Mouse (Mus musculus) CH12.LX (cell line): ENCODE results near the gene Itgam. TPM values are rescaled to one million over a fixed set of nuclear protein-coding genes. Genes with fewer than 3 reads are reported as not detected.
A peak's percentile ranks its signal among the peaks of the same experiment; 100 is the strongest.

ENCODE experiments used
- DNase-seq: peaks from one replicate; pipeline ENCODE4 v3.0.0-alpha.2; 2013; ENCODE audit errors: extremely low read depth
- H3K27ac ChIP-seq: 2 replicates; pipeline ENCODE4 v1.5.1; 2012; ENCODE audit warnings: low read depth, mild to moderate bottlenecking, control low read depth, moderate library complexity; ENCODE audit not compliant: insufficient read depth
- H3K27me3 ChIP-seq: replicated peaks from 2 replicates; pipeline ENCODE3; 2012; ENCODE audit warnings: inconsistent platforms
- H3K36me3 ChIP-seq, 2 experiments: replicated peaks in 1 of 2; 2 replicates each; pipeline versions ENCODE3 to v1.6.1; 2012; ENCODE audit warnings: inconsistent platforms in 1 of 2, low read length in 1 of 2, mild to moderate bottlenecking in 1 of 2, mixed read lengths in 1 of 2, moderate library complexity in 1 of 2; ENCODE audit not compliant: control insufficient read depth in 1 of 2, insufficient read depth in 1 of 2
- H3K4me1 ChIP-seq, 2 experiments: 2 replicates each; pipeline ENCODE4 v1.6.1; 2012; ENCODE audit warnings: inconsistent platforms in 1 of 2, moderate library complexity in 1 of 2; ENCODE audit not compliant: insufficient read depth in 2 of 2, control insufficient read depth in 1 of 2
- H3K4me2 ChIP-seq: 2 replicates; pipeline ENCODE4 v1.6.1; 2012; ENCODE audit warnings: low read depth, mild to moderate bottlenecking, control low read depth; ENCODE audit not compliant: poor library complexity, insufficient read depth, severe bottlenecking
- H3K4me3 ChIP-seq, 3 experiments: fragments of 150-350 bp in 1 of 3; sonication (generic) in 1 of 3; replicated peaks in 1 of 3; 2 replicates each; pipeline versions ENCODE3 to v1.5.1; 2011 to 2012; ENCODE audit warnings: low read depth in 2 of 3, low read length in 2 of 3, mild to moderate bottlenecking in 2 of 3, moderate library complexity in 2 of 3, control low read depth in 1 of 3, improper control_type of control experiment in 1 of 3, inconsistent platforms in 1 of 3, mixed read lengths in 1 of 3; ENCODE audit not compliant: poor library complexity in 1 of 3
- H3K79me2 ChIP-seq: replicated peaks from 2 replicates; pipeline ENCODE4 v1.6.1; 2012; ENCODE audit warnings: mild to moderate bottlenecking, moderate library complexity; ENCODE audit not compliant: control insufficient read depth, poor library complexity, insufficient read depth, severe bottlenecking; ENCODE audit errors: extremely low read depth
- H3K9ac ChIP-seq: 2 replicates; pipeline ENCODE4 v1.6.1; 2012; ENCODE audit warnings: low read depth, mild to moderate bottlenecking, control low read depth, moderate library complexity; ENCODE audit not compliant: insufficient read depth
- H3K9me3 ChIP-seq: replicated peaks from 2 replicates; pipeline ENCODE3; 2012; ENCODE audit warnings: low read length, inconsistent platforms, mixed read lengths
- BHLHE40 ChIP-seq: IDR thresholded peaks from 2 replicates; pipeline ENCODE4 v1.6.1; 2011; ENCODE audit warnings: mild to moderate bottlenecking, low read depth, low read length, improper control_type of control experiment
- CHD1 ChIP-seq: IDR thresholded peaks from 2 replicates; pipeline ENCODE4 v1.6.1; 2012; ENCODE audit warnings: low read depth, low read length, improper control_type of control experiment, inconsistent platforms
- CHD2 ChIP-seq: IDR thresholded peaks from 2 replicates; pipeline ENCODE4 v1.6.1; 2011; ENCODE audit warnings: low read length, improper control_type of control experiment
- EP300 ChIP-seq: IDR thresholded peaks from 2 replicates; pipeline ENCODE4 v1.6.1; 2011; ENCODE audit warnings: low read length, improper control_type of control experiment
- ETS1 ChIP-seq: conservative IDR thresholded peaks from 2 replicates; pipeline ENCODE4 v1.6.1; 2012; ENCODE audit warnings: low read depth, mild to moderate bottlenecking, inconsistent platforms, low read length, improper control_type of control experiment, moderate library complexity
- HCFC1 ChIP-seq: IDR thresholded peaks from 2 replicates; pipeline ENCODE4 v1.6.1; 2012; ENCODE audit warnings: low read depth, mild to moderate bottlenecking, inconsistent platforms, low read length, improper control_type of control experiment
- IRF4 ChIP-seq: IDR thresholded peaks from 2 replicates; pipeline ENCODE4 v1.6.1; 2014; ENCODE audit warnings: low read depth, mild to moderate bottlenecking, inconsistent platforms, low read length, improper control_type of control experiment
- JUN ChIP-seq: IDR thresholded peaks from 2 replicates; pipeline ENCODE4 v1.6.1; 2011; ENCODE audit warnings: low read depth, mild to moderate bottlenecking, low read length, improper control_type of control experiment, moderate library complexity; ENCODE audit not compliant: insufficient read depth
- JUND ChIP-seq: conservative IDR thresholded peaks from 2 replicates; pipeline ENCODE4 v1.6.1; 2011; ENCODE audit warnings: low read depth, low read length, improper control_type of control experiment
- KAT2A ChIP-seq: IDR thresholded peaks from 2 replicates; pipeline ENCODE4 v1.6.1; 2012; ENCODE audit warnings: low read length, improper control_type of control experiment, inconsistent platforms; ENCODE audit not compliant: insufficient replicate concordance
- MAFK ChIP-seq: IDR thresholded peaks from 2 replicates; pipeline ENCODE4 v1.6.1; 2011; ENCODE audit warnings: low read length, improper control_type of control experiment; ENCODE audit not compliant: insufficient replicate concordance
- MXI1 ChIP-seq: IDR thresholded peaks from 2 replicates; pipeline ENCODE4 v1.6.1; 2011; ENCODE audit warnings: mild to moderate bottlenecking, low read depth, low read length, improper control_type of control experiment
- MYC ChIP-seq: IDR thresholded peaks from 2 replicates; pipeline ENCODE4 v1.6.1; 2011; ENCODE audit warnings: low read depth, mild to moderate bottlenecking, improper control_type of control experiment, low read length
- NRF1 ChIP-seq: IDR thresholded peaks from 2 replicates; pipeline ENCODE4 v1.6.1; 2014; ENCODE audit warnings: low read depth, mild to moderate bottlenecking, inconsistent platforms, low read length, improper control_type of control experiment, moderate library complexity
- POLR2A ChIP-seq: IDR thresholded peaks from 2 replicates; pipeline ENCODE4 v1.6.1; 2011; ENCODE audit warnings: low read depth, mild to moderate bottlenecking, improper control_type of control experiment, low read length
- RAD21 ChIP-seq: IDR thresholded peaks from 2 replicates; pipeline ENCODE4 v1.6.1; 2011; ENCODE audit warnings: low read depth, mild to moderate bottlenecking, low read length, improper control_type of control experiment, moderate library complexity
- USF1 ChIP-seq: IDR thresholded peaks from 2 replicates; pipeline ENCODE4 v1.6.1; 2014; ENCODE audit warnings: low read depth, mild to moderate bottlenecking, inconsistent platforms, low read length, improper control_type of control experiment
- USF2 ChIP-seq: conservative IDR thresholded peaks from 2 replicates; pipeline ENCODE4 v1.6.1; 2011; ENCODE audit warnings: low read depth, low read length, improper control_type of control experiment
- ZNF384 ChIP-seq: IDR thresholded peaks from 2 replicates; pipeline ENCODE4 v1.6.1; 2012; ENCODE audit warnings: low read depth, low read length, improper control_type of control experiment, inconsistent platforms
- dilution Hi-C: fragments of 300-500 bp; cut with MboI; formaldehyde crosslinking; loops from 2 replicates; pipeline ENCODE4 v1.14.3; 2020; ENCODE audit warnings: low sequenced_read_pairs; ENCODE audit not compliant: extremely low pct_unique_long_range_greater_than_20kb, extremely low pct_ligation_motif_present
- in situ Hi-C: fragments of 300-500 bp; cut with MboI; formaldehyde crosslinking; loops from 3 replicates; pipeline ENCODE4 v1.14.3; 2019; ENCODE audit warnings: low sequenced_read_pairs, low pct_ligation_motif_present, low pct_unique_long_range_greater_than_20kb, mixed read lengths
- polyA plus RNA-seq: library from polyadenylated mRNA; unstranded; fragments of >175 nt; gene quantifications from 2 replicates; pipeline ENCODE4 v1.2.1, GENCODE M21; 2012; ENCODE audit warnings: low read depth; ENCODE audit not compliant: insufficient read length
- total RNA-seq, 2 experiments: library from RNA; depleted of rRNA; stranded (reverse); fragments of 300-350 nt in 1 of 2; fragments of >200 nt in 1 of 2; gene quantifications; 2 replicates each; pipeline ENCODE4 v1.2.3; 2012 to 2014

The Itgam gene
- total and polyA plus RNA-seq, 3 experiments, result 0.13 to 1.1 (median 0.48) TPM

DNA sequence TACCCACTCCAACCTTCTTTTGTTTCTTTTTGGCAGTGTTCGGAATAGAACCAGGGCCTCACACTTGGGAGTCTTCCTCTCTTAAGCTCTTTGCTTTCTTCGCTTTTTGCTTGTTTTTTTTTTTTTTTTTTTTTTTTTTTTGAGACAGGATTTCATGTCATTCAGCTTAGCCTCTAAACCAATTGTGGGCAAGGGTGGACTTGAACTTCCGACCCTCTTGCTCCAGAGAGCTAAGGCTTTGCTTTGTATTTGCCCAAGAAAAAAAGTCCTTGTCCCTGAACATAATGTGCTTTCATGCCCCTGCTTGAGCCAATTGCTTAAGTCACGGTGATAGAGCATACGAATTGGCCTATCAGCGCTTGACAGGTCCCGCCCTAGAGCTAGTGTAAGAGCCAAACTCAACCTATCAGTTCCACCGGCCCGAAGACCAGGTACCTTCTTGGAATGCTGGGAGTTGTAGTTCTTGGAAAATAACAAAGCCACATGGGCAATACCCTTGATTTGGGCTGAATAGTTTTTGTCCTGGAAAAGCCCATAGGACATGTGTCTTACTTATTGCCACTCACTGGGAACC lies 30.9 kb upstream of the Itgam start:
- no peak overlapping the region for H3K4me3 ChIP-seq
- no peaks in the 10 kb centered on the region for H3K4me1 ChIP-seq
- H3K9me3 ChIP-seq, result no peaks in the 10 kb centered on the region
- dilution Hi-C loops (no loop called here), in situ Hi-C loops (no loop called here)
- H3K79me2 ChIP-seq, result no peaks in the 10 kb centered on the region
- H3K4me2 ChIP-seq, result peak overlapping the region; percentile 56; the same call in 1 of the 2 replicates
- DNase-seq, result peak; percentile 38
- H3K36me3 ChIP-seq, result no peaks in the 10 kb centered on the region
- TF ChIP-seq HCFC1 (peak; percentile 90), POLR2A (no peak), JUND (no peak), BHLHE40 (no peak), CHD2 (peak; percentile 59), MYC (0 out of 2 replicates have a peak, but pooled peaks have one; percentile 28), MAFK (no peak), ZNF384 (peak; percentile 68), KAT2A (peak; percentile 67; the same call in 1 of the 2 replicates)
- H3K27ac ChIP-seq, result no peak overlapping the region
- H3K9ac ChIP-seq, result no peak overlapping the region
- H3K27me3 ChIP-seq, result peaks cover 2% of the 10 kb centered on the region

DNA sequence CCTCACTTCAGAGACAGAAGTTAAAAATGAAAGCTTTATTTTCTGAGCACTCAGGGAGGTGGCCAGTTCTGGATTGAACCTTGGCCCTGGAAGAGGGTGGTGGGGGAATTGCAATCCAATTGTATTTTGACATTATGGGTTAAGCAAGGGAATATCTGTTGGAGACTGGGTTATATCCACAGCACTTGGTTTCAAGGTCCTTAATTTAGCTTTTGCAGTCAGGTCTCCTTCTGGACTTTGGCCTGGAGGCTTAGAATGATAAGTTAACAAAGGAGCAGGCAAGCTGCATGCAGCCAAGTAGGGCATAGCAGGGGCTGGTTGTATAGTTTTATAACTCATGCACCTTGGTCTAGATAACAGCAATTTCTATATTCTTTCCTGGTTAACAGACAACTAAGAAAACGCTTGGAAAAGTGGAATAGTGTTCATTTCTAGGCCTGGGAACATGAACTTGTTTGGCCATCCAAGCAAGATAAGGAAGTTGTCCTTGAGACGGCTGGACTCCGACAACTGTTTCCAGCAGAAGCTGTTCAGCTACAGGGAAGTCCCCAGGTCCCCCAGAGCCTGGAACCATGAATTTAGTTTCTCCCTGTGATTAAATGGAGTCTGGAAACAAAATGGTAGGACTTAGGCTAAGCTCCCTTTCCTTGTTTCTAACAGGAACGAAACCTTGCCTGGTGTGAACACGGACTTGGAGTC lies 30.0 kb upstream of the Itgam start:
- Histone ChIP-seq H3K9ac (no peak overlapping the region), H3K4me2 (peak overlapping the region; percentile 56), H3K9me3 (no peaks in the 10 kb centered on the region), H3K27me3 (peaks cover 2% of the 10 kb centered on the region), H3K27ac (no peak overlapping the region), H3K4me3 (no peak overlapping the region), H3K4me1 (no peaks in the 10 kb centered on the region), H3K79me2 (no peaks in the 10 kb centered on the region), H3K36me3 (no peaks in the 10 kb centered on the region)
- no peak for DNase-seq
- dilution Hi-C loops (no loop called here), in situ Hi-C loops (no loop called here)
- TF ChIP-seq JUN, result no peak
- TF ChIP-seq MYC, result no peak
- TF ChIP-seq USF2, result no peak
- TF ChIP-seq POLR2A, result no peak
- no peak for TF ChIP-seq CHD1
- no peak for TF ChIP-seq RAD21
- TF ChIP-seq USF1, result no peak
- TF ChIP-seq IRF4, result no peak
- TF ChIP-seq KAT2A, result no peak
- no peak for TF ChIP-seq JUND
- no peak for TF ChIP-seq NRF1
- no peak for TF ChIP-seq EP300
- TF ChIP-seq MXI1, result no peak
- no peak for TF ChIP-seq ETS1
- TF ChIP-seq BHLHE40, result no peak
